Mouse (Mus musculus) G1E (cell line): Measurements from ENCODE around the gene Slc22a19. TPM values are rescaled to one million over a fixed set of nuclear protein-coding genes. Genes with fewer than 3 reads are reported as not detected.
"Not testable (repeated sequence)": the region's sequence is repeated elsewhere in the genome, so short reads cannot be mapped to it uniquely, and the experiment has no call there.

ENCODE experiments used
- ATAC-seq: 2 replicates; pipeline ENCODE4 v1.8.0; 2016; ENCODE audit warnings: mild to moderate bottlenecking; ENCODE audit not compliant: insufficient number of reproducible peaks, poor library complexity, low FRiP score, severe bottlenecking; ENCODE audit errors: extremely low read depth
- DNase-seq: peaks from one replicate; pipeline ENCODE4 v3.0.0; 2012; ENCODE audit warnings: low spot score
- H3K27me3 ChIP-seq: 2 replicates; pipeline ENCODE4 v1.6.1; 2012; ENCODE audit warnings: mild to moderate bottlenecking, low read length, inconsistent platforms; ENCODE audit not compliant: insufficient read depth
- H3K36me3 ChIP-seq: replicated peaks from 2 replicates; pipeline ENCODE3; 2012; ENCODE audit warnings: mild to moderate bottlenecking, inconsistent platforms
- H3K4me1 ChIP-seq: 2 replicates; pipeline ENCODE4 v1.6.1; 2012; ENCODE audit warnings: low read depth, low read length, inconsistent platforms, mixed read lengths; ENCODE audit not compliant: insufficient read depth
- H3K4me3 ChIP-seq: 2 replicates; pipeline ENCODE4 v1.5.1; 2012; ENCODE audit warnings: low read depth, mild to moderate bottlenecking, inconsistent platforms, low read length, moderate library complexity, mixed read lengths
- H3K9me3 ChIP-seq: replicated peaks from 2 replicates; pipeline ENCODE4 v1.6.1; 2012; ENCODE audit warnings: inconsistent platforms
- CTCF ChIP-seq: IDR thresholded peaks from 2 replicates; pipeline ENCODE4 v1.5.1; 2012; ENCODE audit warnings: low read depth, low read length, inconsistent platforms, mixed read lengths
- GATA1 ChIP-seq: IDR thresholded peaks from 2 replicates; pipeline ENCODE4 v1.6.1; 2012; ENCODE audit warnings: borderline replicate concordance, low read length, inconsistent platforms, mixed read lengths
- GATA2 ChIP-seq: IDR thresholded peaks from 2 replicates; pipeline ENCODE4 v1.6.1; 2012; ENCODE audit warnings: low read depth, low read length, inconsistent platforms, borderline replicate concordance
- POLR2AphosphoS5 ChIP-seq: IDR thresholded peaks from 2 replicates; pipeline ENCODE4 v1.6.1; 2012; ENCODE audit warnings: low read depth, low read length, inconsistent platforms; ENCODE audit not compliant: insufficient replicate concordance
- TAL1 ChIP-seq: conservative IDR thresholded peaks from 2 replicates; pipeline ENCODE4 v1.6.1; 2012; ENCODE audit warnings: low read depth, low read length, inconsistent platforms, mixed read lengths
- polyA plus RNA-seq: library from polyadenylated mRNA; stranded (reverse); fragments of >175 nt; gene quantifications from 2 replicates; pipeline ENCODE4 v1.2.3, GENCODE M21; 2012
- total RNA-seq, 2 experiments: library from RNA; stranded (forward) in 1 of 2; stranded (reverse) in 1 of 2; fragments of 200-1000 nt in 1 of 2; fragments of >200 nt in 1 of 2; fragmentation: Nextera tagmentation in 1 of 2; gene quantifications; 2 replicates each; pipeline ENCODE4 v1.2.3; 2014 to 2017

Gene Slc22a19
- total RNA-seq (2014; fragmentation: Nextera tagmentation) (not detected in 2 replicates), total RNA-seq (2017) (0.16 TPM in 1 of 2 replicates, not detected in the other), polyA plus RNA-seq (not detected in 2 replicates)

GRCm38 (mm10) chr19:7711148-7711547, at the start of gene Slc22a19:
Gene Slc22a19, minus strand, starts transcription at chr19:7711310.
- H3K4me3 ChIP-seq = no peak within 1 kb of the TSS
- ATAC-seq = no peak
- no peaks in the 10 kb centered on the region for H3K4me1 ChIP-seq
- TF ChIP-seq GATA1 = no peak
- TF ChIP-seq CTCF = no peak
- no peak for TF ChIP-seq TAL1
- TF ChIP-seq GATA2 = no peak
- no peak for TF ChIP-seq POLR2AphosphoS5
- no peaks in the 10 kb centered on the region for H3K9me3 ChIP-seq
- H3K36me3 ChIP-seq = no peaks in the 10 kb centered on the region
- no peak for DNase-seq
- no peaks in the 10 kb centered on the region for H3K27me3 ChIP-seq

GRCm38 (mm10) chr19:7753371-7753770, 42.3 kb upstream of the Slc22a19 start:
- H3K36me3 ChIP-seq, H3K4me1 ChIP-seq, DNase-seq, H3K9me3 ChIP-seq, H3K4me3 ChIP-seq, H3K27me3 ChIP-seq, ATAC-seq: not testable (repeated sequence)

- Histone ChIP-seq H3K36me3 (no peaks in the 10 kb centered on the region), H3K9me3 (no peaks in the 10 kb centered on the region), H3K4me3 (no peak overlapping the region), H3K4me1 (no peaks in the 10 kb centered on the region), H3K27me3 (no peaks in the 10 kb centered on the region)
- ATAC-seq (no peak), DNase-seq (no peak)
- TF ChIP-seq CTCF = no peak
- no peak for TF ChIP-seq GATA1
- no peak for TF ChIP-seq GATA2
- no peak for TF ChIP-seq TAL1
- TF ChIP-seq POLR2AphosphoS5 = no peak
Measured at GRCm38 (mm10) chr19:7729543-7729942, 18.4 kb upstream of the Slc22a19 start.

GRCm38 (mm10) chr19:7693104-7693503, 18.0 kb downstream of the Slc22a19 start:
- not testable (repeated sequence) for H3K36me3 ChIP-seq, H3K27me3 ChIP-seq, H3K4me3 ChIP-seq, H3K9me3 ChIP-seq, DNase-seq, H3K4me1 ChIP-seq, ATAC-seq

- Histone ChIP-seq H3K27me3 (no peaks in the 10 kb centered on the region), H3K4me1 (no peaks in the 10 kb centered on the region), H3K9me3 (no peaks in the 10 kb centered on the region), H3K4me3 (no peak overlapping the region), H3K36me3 (no peaks in the 10 kb centered on the region)
- DNase-seq (no peak), ATAC-seq (no peak)
- TF ChIP-seq TAL1 = no peak
- no peak for TF ChIP-seq GATA1
- TF ChIP-seq POLR2AphosphoS5 = no peak
Measured at GRCm38 (mm10) chr19:7691259-7691658, 19.9 kb downstream of the Slc22a19 start.

- Histone ChIP-seq H3K36me3 (no peaks in the 10 kb centered on the region), H3K4me3 (no peak overlapping the region), H3K27me3 (no peaks in the 10 kb centered on the region), H3K9me3 (no peaks in the 10 kb centered on the region), H3K4me1 (no peaks in the 10 kb centered on the region)
- DNase-seq = no peak
- no peak for ATAC-seq
- TF ChIP-seq CTCF = no peak
Measured at GRCm38 (mm10) chr19:7687988-7688387, 23.1 kb downstream of the Slc22a19 start.

GRCm38 (mm10) chr19:7672033-7672432, 39.1 kb downstream of the Slc22a19 start:
- DNase-seq (no peak), ATAC-seq (no peak)
- TF ChIP-seq GATA2 (no peak), CTCF (no peak), POLR2AphosphoS5 (no peak), TAL1 (no peak), GATA1 (no peak)

More at GRCm38 (mm10) chr19:7672033-7672432, 39.1 kb downstream of the Slc22a19 start:
- no peaks in the 10 kb centered on the region for H3K9me3 ChIP-seq
- no peaks in the 10 kb centered on the region for H3K36me3 ChIP-seq
- H3K4me3 ChIP-seq = no peak overlapping the region
- H3K27me3 ChIP-seq = no peaks in the 10 kb centered on the region
- no peaks in the 10 kb centered on the region for H3K4me1 ChIP-seq
